Mouse (Mus musculus): ENCODE results near the gene Sike1.

GRCm38 (mm10) chr3:103040285-103040684, 44.8 kb downstream of the Sike1 start:
- TF ChIP-seq CTCF (IDR thresholded peaks at IDR 0.05; ENCODE audit: borderline replicate concordance, insufficient read depth, low read length) (no peak), POLR2A (IDR thresholded peaks at IDR 0.05; ENCODE audit: low read depth, low read length) (no peak)
